Mouse (Mus musculus): ENCODE measurements around the gene Mrpl43.

DNA sequence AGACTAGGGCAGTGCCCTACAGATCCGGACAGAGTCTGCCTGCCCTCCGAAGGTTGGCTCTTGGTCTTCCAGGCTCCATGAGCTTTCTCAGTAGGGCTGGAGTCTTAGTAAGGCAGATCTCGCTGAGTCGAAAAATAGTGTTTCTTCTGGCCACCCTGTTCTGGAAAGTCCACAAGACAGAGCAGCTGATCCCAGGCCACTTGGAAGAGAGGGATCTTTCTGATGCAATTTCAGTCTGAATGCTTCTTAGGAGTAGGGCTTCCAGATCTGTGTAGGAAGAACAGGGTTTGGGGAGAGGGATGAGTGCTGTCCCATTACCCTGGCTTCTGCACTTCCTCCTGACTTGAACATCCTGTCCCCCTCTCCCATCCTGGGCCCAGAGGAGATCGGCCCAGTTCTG lies 39.4 kb upstream of the Mrpl43 start, which contains the start of gene Pdzd7:
- TF ChIP-seq CTCF (IDR thresholded peaks at IDR 0.05; ENCODE audit: control insufficient read depth, insufficient read depth, insufficient replicate concordance, low read depth, low read length): no peak
- no peak for TF ChIP-seq POLR2A (IDR thresholded peaks at IDR 0.05; ENCODE audit: control insufficient read depth, low read depth, low read length)
